Mouse (Mus musculus) embryonic facial prominence, embryonic 13.5 days (tissue): Measurements from ENCODE around the gene Sike1. TPM values are rescaled to one million over a fixed set of nuclear protein-coding genes. Genes with fewer than 3 reads are reported as not detected.

ENCODE experiments used
- ATAC-seq: fragments of 200-750 bp; cut with Nextera tagmentation; 2 replicates; pipeline ENCODE4 v1.8.0; 2017; ENCODE audit warnings: low read depth; ENCODE audit not compliant: insufficient number of reproducible peaks, insufficient read depth, low FRiP score, low TSS enrichment
- H3K27ac ChIP-seq: fragments of 300-500 bp; sonication (generic); 2 replicates; pipeline ENCODE4 v1.5.1; 2015; ENCODE audit warnings: moderate library complexity, mild to moderate bottlenecking, inconsistent platforms
- H3K27me3 ChIP-seq: fragments of 300-500 bp; sonication (generic); 2 replicates; pipeline ENCODE4 v1.6.1; 2015; ENCODE audit warnings: mild to moderate bottlenecking, inconsistent platforms
- H3K36me3 ChIP-seq: fragments of 300-500 bp; sonication (generic); 2 replicates; pipeline ENCODE4 v1.6.1; 2015; ENCODE audit warnings: mild to moderate bottlenecking, inconsistent platforms
- H3K4me1 ChIP-seq: fragments of 300-500 bp; sonication (generic); 2 replicates; pipeline ENCODE4 v1.6.1; 2015; ENCODE audit warnings: inconsistent platforms
- H3K4me2 ChIP-seq: fragments of 300-500 bp; sonication (generic); 2 replicates; pipeline ENCODE4 v1.6.1; 2015; ENCODE audit warnings: moderate library complexity, mild to moderate bottlenecking, inconsistent platforms
- H3K4me3 ChIP-seq: fragments of 300-500 bp; sonication (generic); 2 replicates; pipeline ENCODE4 v1.5.1; 2015; ENCODE audit warnings: mild to moderate bottlenecking, inconsistent platforms
- H3K9ac ChIP-seq: fragments of 300-500 bp; sonication (generic); 2 replicates; pipeline ENCODE4 v1.6.1; 2015; ENCODE audit warnings: mild to moderate bottlenecking, inconsistent platforms
- H3K9me3 ChIP-seq: fragments of 300-500 bp; sonication (generic); 2 replicates; pipeline ENCODE4 v1.6.1; 2016; ENCODE audit warnings: inconsistent platforms
- WGBS: fragments of 180-500 bp; shearing (Covaris S2); methylation state at CpG from one replicate; pipeline ENCODE4 v1.1.7; 2015; ENCODE audit warnings: mixed read lengths; 5-methylcytosine and 5-hydroxymethylcytosine counted together
- polyA plus RNA-seq: library from polyadenylated mRNA; unstranded; fragments of >200 nt; fragmentation: Nextera tagmentation; extraction: Ambion mirVana; gene quantifications from 2 replicates; pipeline ENCODE4 v1.2.1, GENCODE M21; 2015

Gene Sike1
- polyA plus RNA-seq, 1 experiment from 2014 or later, result 56.6 TPM

- H3K27ac ChIP-seq, result no peak overlapping the region
- no peak overlapping the region for H3K9ac ChIP-seq
- H3K4me1 ChIP-seq, result peaks cover under 1% of the 10 kb centered on the region; the same call in 1 of the 2 replicates
- no peak overlapping the region for H3K4me2 ChIP-seq
- ATAC-seq, result no peak
- H3K27me3 ChIP-seq, result no peaks in the 10 kb centered on the region
- WGBS, result 72% methylated on average over 8 of the region's 8 CpGs
- no peak overlapping the region for H3K4me3 ChIP-seq
- no peaks in the 10 kb centered on the region for H3K36me3 ChIP-seq
- H3K9me3 ChIP-seq, result no peaks in the 10 kb centered on the region
Measured at GRCm38 (mm10) chr3:102991041-102991440, 4.5 kb upstream of the Sike1 start.

GRCm38 (mm10) chr3:102992936-102993335, 2.6 kb upstream of the Sike1 start:
- no peak overlapping the region for H3K4me3 ChIP-seq
- WGBS, result 41% methylated on average over 3 of the region's 3 CpGs
- no peak overlapping the region for H3K4me2 ChIP-seq
- H3K4me1 ChIP-seq, result peaks cover 14% of the 10 kb centered on the region
- no peaks in the 10 kb centered on the region for H3K27me3 ChIP-seq
- no peak overlapping the region for H3K27ac ChIP-seq
- H3K36me3 ChIP-seq, result no peaks in the 10 kb centered on the region; the same call in 1 of the 2 replicates
- H3K9me3 ChIP-seq, result no peaks in the 10 kb centered on the region
- no peak for ATAC-seq
- no peak overlapping the region for H3K9ac ChIP-seq

GRCm38 (mm10) chr3:102995233-102995604, 289 bp upstream of the Sike1 start:
- H3K4me3 ChIP-seq, result peak overlapping the region; percentile 74
- 46% methylated on average over 7 of the region's 7 CpGs for WGBS
- peak overlapping the region; percentile 65 for H3K4me2 ChIP-seq
- peak overlapping the region; percentile 88 for H3K27ac ChIP-seq
- no peaks in the 10 kb centered on the region for H3K9me3 ChIP-seq
- ATAC-seq, result no peak
- H3K36me3 ChIP-seq, result peaks cover 23% of the 10 kb centered on the region
- peaks cover 14% of the 10 kb centered on the region for H3K4me1 ChIP-seq
- H3K27me3 ChIP-seq, result no peaks in the 10 kb centered on the region
- H3K9ac ChIP-seq, result peak overlapping the region; percentile 87

DNA sequence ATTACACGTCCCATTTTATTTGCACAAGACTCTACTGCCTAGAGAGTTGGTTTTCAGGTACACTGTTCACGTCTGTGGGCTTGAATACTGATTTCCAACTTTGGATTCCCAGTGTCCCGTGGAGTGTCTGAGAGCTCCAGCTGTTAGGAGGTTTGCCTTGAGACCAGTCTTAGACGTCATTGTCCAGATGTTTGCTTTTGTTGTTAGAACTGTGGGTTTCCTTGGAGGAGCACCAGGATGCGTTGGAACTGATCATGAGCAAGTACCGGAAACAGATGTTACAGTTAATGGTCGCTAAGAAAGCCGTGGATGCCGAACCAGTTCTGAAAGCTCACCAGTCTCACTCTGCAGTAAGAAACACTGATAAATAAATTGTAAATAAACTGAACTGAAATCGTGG, 1.5 kb downstream of the Sike1 start:
- H3K9me3 ChIP-seq, result no peaks in the 10 kb centered on the region
- no peak overlapping the region for H3K4me3 ChIP-seq
- H3K4me2 ChIP-seq, result no peak overlapping the region; the same call in 1 of the 2 replicates
- peaks cover 14% of the 10 kb centered on the region for H3K4me1 ChIP-seq
- H3K9ac ChIP-seq, result peak overlapping the region; percentile 36; the same call in 1 of the 2 replicates
- 68% methylated on average over 10 of the region's 10 CpGs for WGBS
- no peak overlapping the region for H3K27ac ChIP-seq
- no peaks in the 10 kb centered on the region for H3K27me3 ChIP-seq
- peaks cover 37% of the 10 kb centered on the region for H3K36me3 ChIP-seq
- no peak for ATAC-seq

GRCm38 (mm10) chr3:102997591-102997990, 2.1 kb downstream of the Sike1 start:
- Histone ChIP-seq H3K9me3 (no peaks in the 10 kb centered on the region), H3K9ac (no peak overlapping the region), H3K4me3 (no peak overlapping the region), H3K27me3 (no peaks in the 10 kb centered on the region), H3K4me2 (no peak overlapping the region), H3K27ac (no peak overlapping the region), H3K36me3 (peaks cover 42% of the 10 kb centered on the region), H3K4me1 (peaks cover 14% of the 10 kb centered on the region)
- ATAC-seq, result no peak
- WGBS, result 91% methylated on average over 3 of the region's 3 CpGs

DNA sequence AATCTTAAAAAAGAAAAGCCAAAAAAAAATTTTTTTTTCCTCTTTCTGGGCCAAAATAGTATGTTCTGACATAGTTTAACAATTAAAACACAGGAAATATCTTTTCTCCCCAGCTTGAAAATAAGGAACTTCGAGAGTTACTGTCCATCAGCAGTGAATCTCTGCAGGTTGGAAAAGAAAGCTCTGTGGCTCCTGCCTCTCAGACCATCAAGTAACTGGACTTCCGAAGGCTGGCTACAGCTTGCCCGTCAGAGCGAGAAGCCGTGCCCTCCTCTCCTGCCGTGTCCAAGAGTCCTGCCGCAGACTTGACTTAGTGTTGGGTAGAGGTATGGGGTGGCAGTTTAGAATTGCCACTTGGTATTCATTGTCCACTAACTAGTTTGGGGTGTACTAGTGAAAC, 6.1 kb downstream of the Sike1 start:
- peaks cover 8% of the 10 kb centered on the region for H3K4me1 ChIP-seq
- no peak overlapping the region for H3K4me2 ChIP-seq
- H3K4me3 ChIP-seq, result no peak overlapping the region
- no peak for ATAC-seq
- no peak overlapping the region for H3K27ac ChIP-seq
- H3K9ac ChIP-seq, result no peak overlapping the region
- no peaks in the 10 kb centered on the region for H3K27me3 ChIP-seq
- peaks cover 67% of the 10 kb centered on the region for H3K36me3 ChIP-seq
- 95% methylated on average over 7 of the region's 7 CpGs for WGBS
- no peaks in the 10 kb centered on the region for H3K9me3 ChIP-seq

DNA sequence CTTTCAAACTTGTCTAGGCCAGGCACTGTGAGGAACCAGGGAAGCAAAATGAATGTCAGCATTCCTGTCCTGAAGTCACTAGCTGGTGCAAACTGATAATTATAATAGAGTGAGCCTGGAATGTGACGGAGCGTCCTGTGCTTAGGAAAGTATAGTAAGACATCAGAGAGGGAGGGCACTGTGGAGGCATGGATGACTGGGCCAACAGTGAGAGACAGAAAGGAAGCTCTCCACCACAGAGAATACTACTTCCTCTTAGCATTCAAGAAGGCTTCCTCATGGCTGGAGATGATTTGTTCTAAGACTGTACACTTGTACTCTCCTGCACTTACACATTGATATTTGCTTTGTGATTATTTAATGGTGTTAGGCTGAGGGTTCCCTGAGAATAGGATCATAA, 21.8 kb downstream of the Sike1 start:
- Histone ChIP-seq H3K36me3 (no peaks in the 10 kb centered on the region), H3K27me3 (no peaks in the 10 kb centered on the region), H3K27ac (no peak overlapping the region), H3K4me3 (no peak overlapping the region), H3K4me1 (peaks cover 7% of the 10 kb centered on the region), H3K9ac (no peak overlapping the region), H3K9me3 (no peaks in the 10 kb centered on the region), H3K4me2 (no peak overlapping the region)
- ATAC-seq, result no peak
- 64% methylated on average over 2 of the region's 2 CpGs for WGBS

DNA sequence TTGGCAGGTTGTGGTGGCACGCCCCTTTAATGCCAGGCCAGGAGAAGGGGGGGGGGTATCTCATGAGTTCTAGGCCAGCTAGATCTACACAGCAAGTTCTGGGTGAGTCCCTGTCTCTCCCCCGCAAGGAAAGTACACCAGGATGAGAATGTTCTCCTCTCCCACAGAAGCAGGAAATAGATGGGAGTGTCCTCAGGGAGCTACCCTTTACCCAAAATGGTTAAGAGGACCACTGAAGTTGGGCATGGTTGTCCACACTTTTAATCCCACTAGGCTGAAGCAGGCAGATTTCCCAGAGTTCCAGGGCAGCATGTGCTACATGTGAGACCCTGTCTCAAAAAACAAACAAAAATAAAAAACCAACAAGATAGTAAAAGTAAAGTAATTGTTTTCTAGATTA, 24.0 kb downstream of the Sike1 start:
- Histone ChIP-seq H3K4me3 (peak overlapping the region; percentile 87), H3K4me1 (peaks cover 11% of the 10 kb centered on the region), H3K27ac (0 out of 2 replicates have a peak overlapping the region, but pooled peaks have one; percentile 98), H3K4me2 (peak overlapping the region; percentile 53), H3K36me3 (no peaks in the 10 kb centered on the region), H3K27me3 (no peaks in the 10 kb centered on the region), H3K9me3 (no peaks in the 10 kb centered on the region), H3K9ac (no peak overlapping the region)
- no peak for ATAC-seq
- WGBS, result 85% methylated on average over 2 of the region's 2 CpGs

DNA sequence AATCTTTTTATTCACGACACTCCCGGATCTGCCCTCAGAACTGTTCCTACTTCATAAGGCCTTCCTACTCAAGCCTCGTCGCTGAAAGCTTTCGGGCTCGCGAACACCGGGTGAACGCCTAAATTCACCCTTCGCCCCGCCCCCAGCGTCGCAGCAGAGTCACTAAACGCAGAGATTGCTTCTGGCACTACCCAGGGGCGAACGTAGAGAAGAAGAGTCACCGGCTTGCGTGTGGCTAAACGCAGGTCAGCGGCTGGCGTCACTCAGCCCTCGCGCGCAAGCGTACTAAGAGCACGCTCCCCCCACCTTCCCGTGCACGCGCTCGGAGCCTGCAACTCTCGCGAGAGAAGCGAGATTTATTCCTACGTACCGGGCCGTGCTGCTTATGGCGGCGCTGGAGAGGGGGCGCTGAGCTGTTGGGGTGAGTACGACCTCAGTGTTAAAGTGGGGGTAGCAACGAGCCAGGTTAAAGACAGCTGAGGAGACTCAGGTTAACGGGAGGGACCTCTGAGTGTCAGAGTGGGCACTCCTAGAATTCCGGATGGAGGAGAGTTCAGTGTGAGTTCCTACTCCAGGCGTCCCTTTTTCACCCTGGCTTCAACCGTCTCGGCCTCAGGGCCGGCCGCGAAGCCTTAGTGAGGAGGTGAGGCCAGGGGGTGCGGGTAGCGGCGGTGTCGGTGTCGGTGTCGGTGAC, 24.9 kb downstream of the Sike1 start, which contains the start of gene Csde1:
Gene Csde1 (plus strand): TSS at position 178 of the 694 bp plus-strand sequence.
- no peaks in the 10 kb centered on the region for H3K9me3 ChIP-seq
- no peaks in the 10 kb centered on the region for H3K27me3 ChIP-seq
- peak within 1 kb of the TSS; percentile 97 for H3K9ac ChIP-seq
- ATAC-seq, result peak; percentile 90
- under 1% methylated on average over 55 of the region's 55 CpGs for WGBS
- peak within 1 kb of the TSS; percentile 98 for H3K27ac ChIP-seq
- no peaks in the 10 kb centered on the region; the same call in 1 of the 2 replicates for H3K36me3 ChIP-seq
- H3K4me3 ChIP-seq, result peak within 1 kb of the TSS; percentile 87
- H3K4me1 ChIP-seq, result peaks cover 11% of the 10 kb centered on the region
- peak within 1 kb of the TSS; percentile 66 for H3K4me2 ChIP-seq

DNA sequence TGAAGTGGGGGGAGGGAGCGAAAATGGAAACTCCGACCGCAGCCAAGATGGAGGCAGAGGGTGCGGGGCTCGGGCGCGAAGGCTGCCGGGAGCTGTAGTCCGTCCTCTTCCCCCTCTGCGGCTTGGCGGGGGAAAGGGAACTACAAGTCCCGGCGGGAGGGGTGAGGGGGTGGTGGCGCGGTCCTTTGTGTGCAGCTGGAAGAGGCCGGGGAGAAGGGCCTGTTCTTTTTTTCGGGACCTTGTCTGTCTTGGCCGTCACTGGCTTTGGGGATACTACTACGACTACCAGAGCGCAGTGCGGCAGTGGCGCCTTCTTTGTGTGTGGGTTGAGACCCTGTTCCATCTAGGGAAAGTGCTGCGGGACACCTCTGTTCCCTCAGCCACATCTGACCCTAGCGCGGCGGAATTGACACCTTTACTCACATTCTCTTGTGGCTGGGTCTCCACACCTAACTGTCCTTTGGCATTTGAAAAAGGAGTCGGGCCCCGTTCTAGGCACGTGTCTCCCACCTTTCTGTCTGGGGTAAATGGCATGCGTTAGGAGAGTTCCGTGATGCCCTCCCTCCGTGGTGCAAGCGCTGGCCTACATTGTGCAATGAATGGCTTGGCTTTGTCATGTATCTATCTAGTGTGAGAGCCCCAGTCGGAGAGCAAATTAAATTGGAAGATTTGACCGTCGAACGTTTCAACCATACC, 25.6 kb downstream of the Sike1 start:
- ATAC-seq, result peak; percentile 94
- Histone ChIP-seq H3K27ac (peak overlapping the region; percentile 98), H3K4me1 (peaks cover 11% of the 10 kb centered on the region), H3K36me3 (no peaks in the 10 kb centered on the region; the same call in 1 of the 2 replicates), H3K27me3 (no peaks in the 10 kb centered on the region), H3K9ac (peak overlapping the region; percentile 97), H3K4me3 (peak overlapping the region; percentile 87), H3K4me2 (peak overlapping the region; percentile 66), H3K9me3 (no peaks in the 10 kb centered on the region)
- under 1% methylated on average over 35 of the region's 37 CpGs for WGBS

DNA sequence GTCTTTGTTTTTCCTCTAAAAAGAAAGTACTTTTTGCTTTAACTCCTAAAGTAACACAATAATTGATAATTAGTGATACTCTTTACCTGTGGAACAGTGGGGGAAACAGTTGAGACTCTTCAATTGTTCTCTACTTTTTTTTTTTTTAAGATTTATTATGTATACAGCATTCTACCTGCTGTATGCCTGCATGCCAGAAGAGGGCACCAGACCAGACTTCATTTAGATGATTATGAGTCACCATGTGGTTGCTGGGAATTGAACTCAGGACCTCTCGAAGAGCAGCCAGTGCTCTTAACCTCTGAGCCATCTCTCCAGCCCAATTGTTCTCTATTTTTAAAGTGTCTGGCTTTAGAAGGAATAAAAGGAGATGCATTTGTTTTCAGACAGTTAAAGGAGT, 30.7 kb downstream of the Sike1 start:
- Histone ChIP-seq H3K4me2 (no peak overlapping the region), H3K9ac (no peak overlapping the region), H3K9me3 (no peaks in the 10 kb centered on the region), H3K36me3 (peaks cover 39% of the 10 kb centered on the region), H3K27me3 (no peaks in the 10 kb centered on the region), H3K4me1 (peaks cover 11% of the 10 kb centered on the region), H3K4me3 (no peak overlapping the region), H3K27ac (no peak overlapping the region)
- no peak for ATAC-seq
- WGBS, result 90% methylated on average over 1 of the region's 1 CpGs

DNA sequence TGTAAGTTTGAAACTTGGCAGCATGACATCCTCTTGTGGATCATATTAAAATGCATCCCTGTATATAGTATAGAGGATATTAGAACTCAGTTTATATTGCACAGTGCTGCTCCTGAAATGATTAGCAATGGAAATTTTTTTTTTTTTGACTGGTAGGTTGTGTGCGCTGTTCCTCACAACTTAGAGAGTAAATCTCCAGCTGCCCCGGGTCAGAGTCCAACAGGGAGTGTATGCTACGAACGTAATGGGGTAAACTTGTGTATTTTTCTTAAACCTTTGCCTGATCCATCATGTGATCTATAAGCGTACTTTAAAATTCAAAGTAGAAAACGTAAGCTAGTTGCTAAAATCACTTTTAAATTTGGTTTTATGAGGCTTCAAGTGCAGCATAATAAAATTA, 44.8 kb downstream of the Sike1 start:
- ATAC-seq, result no peak
- Histone ChIP-seq H3K9me3 (no peaks in the 10 kb centered on the region), H3K27me3 (no peaks in the 10 kb centered on the region), H3K36me3 (peaks cover 61% of the 10 kb centered on the region), H3K27ac (no peak overlapping the region), H3K9ac (no peak overlapping the region), H3K4me3 (no peak overlapping the region), H3K4me1 (no peaks in the 10 kb centered on the region), H3K4me2 (no peak overlapping the region)
- 94% methylated on average over 6 of the region's 6 CpGs for WGBS
